Mouse (Mus musculus): ENCODE data around the gene Sec23a. TPM values are rescaled to one million over a fixed set of nuclear protein-coding genes. Genes with fewer than 3 reads are reported as not detected.
"Not testable (repeated sequence)": the region's sequence is repeated elsewhere in the genome, so short reads cannot be mapped to it uniquely, and the experiment has no call there.

Sec23a gene
- polyA plus RNA-seq, 1 experiment from 2014 or later: 97.6 TPM

DNA sequence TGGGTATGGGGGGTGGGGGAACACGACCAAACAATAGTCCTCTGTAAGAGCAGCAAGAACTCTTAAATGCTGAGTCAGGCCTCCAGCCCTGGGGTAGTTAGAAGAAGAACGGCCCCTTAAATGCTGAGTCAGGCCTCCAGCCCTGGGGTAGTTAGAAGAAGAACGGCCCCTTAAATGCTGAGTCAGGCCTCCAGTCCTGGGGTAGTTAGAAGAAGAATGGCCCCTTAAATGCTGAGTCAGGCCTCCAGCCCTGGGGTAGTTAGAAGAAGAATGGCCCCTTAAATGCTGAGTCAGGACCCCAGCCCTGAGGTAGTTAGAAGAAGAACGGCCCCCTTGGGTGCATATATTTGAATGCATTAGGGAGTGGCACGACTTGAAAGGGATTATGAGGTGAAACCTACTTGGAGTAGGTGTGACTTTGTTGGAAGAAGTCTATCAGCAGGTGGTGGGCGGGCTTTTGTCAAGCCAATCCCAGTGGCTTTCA, 30.6 kb downstream of the Sec23a start:
- not testable (repeated sequence) for H3K27ac ChIP-seq; H3K9ac ChIP-seq; H3K9me3 ChIP-seq; H3K4me2 ChIP-seq (replicated peaks); ATAC-seq (ENCODE audit: insufficient number of reproducible peaks, insufficient read depth, low FRiP score, low TSS enrichment); H3K4me1 ChIP-seq; H3K4me3 ChIP-seq; H3K27me3 ChIP-seq
- peaks cover 73% of the 10 kb centered on the region for H3K36me3 ChIP-seq
- 77% methylated on average over 6 of the region's 6 CpGs for WGBS

DNA sequence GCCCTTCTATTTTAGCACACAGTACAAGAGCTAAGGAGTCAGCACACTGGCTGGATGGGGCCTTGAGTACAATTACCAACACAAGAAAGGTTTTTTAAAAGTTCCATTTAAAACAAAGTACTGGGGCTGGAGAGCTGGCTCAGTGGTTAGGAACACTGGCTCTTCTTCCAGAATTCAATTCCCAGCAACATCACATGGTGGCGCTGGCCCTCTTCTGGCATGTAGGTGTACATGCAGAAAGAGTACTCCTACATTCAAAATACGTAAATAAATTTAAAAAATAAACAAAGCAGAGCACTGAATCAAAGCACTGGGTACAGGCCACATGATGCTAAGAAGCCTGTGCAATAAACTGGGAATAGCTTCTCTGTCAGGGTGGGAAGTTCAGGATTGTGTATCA, 34.9 kb downstream of the Sec23a start:
- ATAC-seq (ENCODE audit: insufficient number of reproducible peaks, insufficient read depth, low FRiP score, low TSS enrichment): no peak
- WGBS: 83% methylated on average over 2 of the region's 2 CpGs

DNA sequence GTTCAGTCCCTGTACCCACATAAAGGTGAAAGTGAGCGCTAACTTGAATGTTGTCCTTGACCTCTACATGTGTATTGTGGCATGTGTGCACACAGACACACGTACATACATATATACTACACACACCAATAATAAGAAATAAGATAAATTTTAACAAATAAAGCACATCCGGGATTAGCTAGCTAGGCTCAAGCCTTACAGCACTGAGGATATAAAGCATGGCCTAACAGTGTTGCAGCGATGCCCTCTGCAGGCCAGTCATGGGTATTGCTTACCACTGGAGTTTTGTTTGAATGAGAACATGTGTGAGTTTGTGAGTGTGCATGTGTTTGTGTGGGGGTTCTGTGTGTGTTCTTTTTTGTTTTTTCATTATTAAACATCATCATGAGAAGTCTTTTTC, 47.2 kb downstream of the Sec23a start:
- Histone ChIP-seq H3K36me3 (peaks cover 63% of the 10 kb centered on the region), H3K9me3 (no peaks in the 10 kb centered on the region), H3K27ac (no peak overlapping the region), H3K4me1 (no peaks in the 10 kb centered on the region), H3K4me2 (replicated peaks) (no peak overlapping the region), H3K27me3 (no peaks in the 10 kb centered on the region), H3K9ac (no peak overlapping the region), H3K4me3 (no peak overlapping the region)
- 72% methylated on average over 4 of the region's 4 CpGs for WGBS
- ATAC-seq (ENCODE audit: insufficient number of reproducible peaks, insufficient read depth, low FRiP score, low TSS enrichment): no peak

More for the DNA sequence above, 34.9 kb downstream of the Sec23a start:
- no peaks in the 10 kb centered on the region for H3K4me1 ChIP-seq
- H3K4me3 ChIP-seq: no peak overlapping the region
- H3K27me3 ChIP-seq: no peaks in the 10 kb centered on the region
- H3K36me3 ChIP-seq: peaks cover 65% of the 10 kb centered on the region
- no peak overlapping the region for H3K9ac ChIP-seq
- H3K4me2 ChIP-seq (replicated peaks): no peak overlapping the region
- no peaks in the 10 kb centered on the region for H3K9me3 ChIP-seq
- H3K27ac ChIP-seq: no peak overlapping the region

DNA sequence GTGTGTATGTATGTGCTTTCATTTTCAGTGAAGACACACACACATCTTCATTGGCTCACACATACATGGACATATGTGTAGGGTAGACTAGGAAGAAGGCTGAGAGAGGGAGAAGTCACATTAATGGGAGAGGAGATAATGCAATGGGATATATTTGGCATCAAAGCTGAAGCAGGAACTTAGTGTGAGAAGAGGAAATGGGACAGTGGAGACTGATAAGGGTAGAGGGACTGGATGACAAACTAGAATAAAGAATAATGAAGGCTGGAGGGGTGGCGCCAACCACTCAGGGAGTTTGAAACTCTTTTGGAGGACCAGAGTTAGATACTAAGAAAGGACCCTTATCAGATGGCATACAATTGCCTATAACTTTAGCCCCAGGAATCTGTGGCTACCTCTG, 51.0 kb downstream of the Sec23a start:
- Histone ChIP-seq H3K36me3 (peaks cover 49% of the 10 kb centered on the region), H3K4me1 (no peaks in the 10 kb centered on the region), H3K9ac (no peak overlapping the region), H3K27ac (no peak overlapping the region), H3K4me2 (replicated peaks) (no peak overlapping the region), H3K9me3 (no peaks in the 10 kb centered on the region), H3K27me3 (no peaks in the 10 kb centered on the region), H3K4me3 (no peak overlapping the region)
- 96% methylated on average over 1 of the region's 1 CpGs for WGBS
- ATAC-seq (ENCODE audit: insufficient number of reproducible peaks, insufficient read depth, low FRiP score, low TSS enrichment): no peak

DNA sequence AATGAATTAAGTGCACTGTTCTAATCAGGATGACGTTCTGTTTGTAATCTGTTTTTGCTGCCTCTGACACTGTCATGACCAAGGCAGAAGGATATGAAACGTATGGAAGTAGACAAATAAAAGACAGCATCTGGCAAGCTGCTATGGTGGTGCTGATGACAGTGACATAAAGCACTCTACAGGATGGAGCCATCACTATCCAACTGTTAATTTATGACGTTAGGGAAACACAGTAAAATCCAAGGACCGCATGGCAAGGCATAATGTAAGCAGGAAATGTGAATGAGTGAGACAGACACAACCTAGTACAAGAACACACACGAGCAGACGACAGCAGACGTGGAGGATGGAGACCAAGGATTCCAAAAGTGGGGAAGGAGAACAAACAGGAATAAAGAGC, 55.2 kb downstream of the Sec23a start:
- H3K4me2 ChIP-seq (replicated peaks): no peak overlapping the region
- no peaks in the 10 kb centered on the region for H3K4me1 ChIP-seq
- H3K27ac ChIP-seq: no peak overlapping the region
- peaks cover 20% of the 10 kb centered on the region for H3K36me3 ChIP-seq
- WGBS: 86% methylated on average over 7 of the region's 7 CpGs
- no peak for ATAC-seq (ENCODE audit: insufficient number of reproducible peaks, insufficient read depth, low FRiP score, low TSS enrichment)
- no peaks in the 10 kb centered on the region for H3K27me3 ChIP-seq
- H3K9me3 ChIP-seq: no peaks in the 10 kb centered on the region
- no peak overlapping the region for H3K9ac ChIP-seq
- no peak overlapping the region for H3K4me3 ChIP-seq

- no peak overlapping the region for H3K9ac ChIP-seq
- WGBS: 80% methylated on average over 7 of the region's 7 CpGs
Observed at GRCm38 (mm10) chr12:58956162-58956561, 55.7 kb downstream of the Sec23a start.

DNA sequence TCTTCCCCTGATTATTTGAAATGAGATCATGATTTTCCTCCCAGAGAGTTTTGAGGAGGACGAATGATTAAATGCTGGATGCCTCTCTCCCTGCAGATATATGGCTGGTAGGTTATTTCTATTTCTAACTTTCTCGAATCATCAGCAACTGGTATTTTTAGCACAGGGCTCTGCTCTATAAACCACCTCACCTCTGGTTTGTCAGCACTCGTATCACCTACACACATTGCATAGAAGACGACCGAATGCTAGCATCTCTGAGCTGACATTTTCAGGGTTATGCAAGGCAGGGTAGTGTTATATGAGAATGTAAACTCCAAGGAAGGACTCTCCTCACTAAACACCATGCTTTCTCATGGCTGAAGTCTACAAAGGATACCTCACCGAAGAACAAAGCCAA, 63.9 kb downstream of the Sec23a start:
- H3K27me3 ChIP-seq: no peaks in the 10 kb centered on the region
- no peak overlapping the region for H3K4me2 ChIP-seq (replicated peaks)
- H3K4me3 ChIP-seq: no peak overlapping the region
- H3K4me1 ChIP-seq: no peaks in the 10 kb centered on the region
- ATAC-seq (ENCODE audit: insufficient number of reproducible peaks, insufficient read depth, low FRiP score, low TSS enrichment): no peak
- WGBS: 87% methylated on average over 6 of the region's 6 CpGs
- no peak overlapping the region for H3K27ac ChIP-seq
- no peaks in the 10 kb centered on the region for H3K9me3 ChIP-seq
- H3K36me3 ChIP-seq: no peaks in the 10 kb centered on the region
- H3K9ac ChIP-seq: no peak overlapping the region

More at GRCm38 (mm10) chr12:58956162-58956561, 55.7 kb downstream of the Sec23a start:
- no peaks in the 10 kb centered on the region for H3K4me1 ChIP-seq
- H3K36me3 ChIP-seq: peaks cover 20% of the 10 kb centered on the region
- no peak overlapping the region for H3K4me2 ChIP-seq (replicated peaks)
- no peaks in the 10 kb centered on the region for H3K27me3 ChIP-seq
- no peak overlapping the region for H3K4me3 ChIP-seq
- ATAC-seq (ENCODE audit: insufficient number of reproducible peaks, insufficient read depth, low FRiP score, low TSS enrichment): no peak
- no peak overlapping the region for H3K27ac ChIP-seq
- no peaks in the 10 kb centered on the region for H3K9me3 ChIP-seq

GRCm38 (mm10) chr12:58947231-58947630, 64.6 kb downstream of the Sec23a start:
- Histone ChIP-seq H3K4me3 (no peak overlapping the region), H3K27ac (no peak overlapping the region), H3K9me3 (no peaks in the 10 kb centered on the region), H3K4me2 (replicated peaks) (no peak overlapping the region), H3K27me3 (no peaks in the 10 kb centered on the region), H3K36me3 (no peaks in the 10 kb centered on the region), H3K4me1 (no peaks in the 10 kb centered on the region), H3K9ac (no peak overlapping the region)
- 23% methylated on average over 4 of the region's 4 CpGs for WGBS
- ATAC-seq (ENCODE audit: insufficient number of reproducible peaks, insufficient read depth, low FRiP score, low TSS enrichment): no peak

DNA sequence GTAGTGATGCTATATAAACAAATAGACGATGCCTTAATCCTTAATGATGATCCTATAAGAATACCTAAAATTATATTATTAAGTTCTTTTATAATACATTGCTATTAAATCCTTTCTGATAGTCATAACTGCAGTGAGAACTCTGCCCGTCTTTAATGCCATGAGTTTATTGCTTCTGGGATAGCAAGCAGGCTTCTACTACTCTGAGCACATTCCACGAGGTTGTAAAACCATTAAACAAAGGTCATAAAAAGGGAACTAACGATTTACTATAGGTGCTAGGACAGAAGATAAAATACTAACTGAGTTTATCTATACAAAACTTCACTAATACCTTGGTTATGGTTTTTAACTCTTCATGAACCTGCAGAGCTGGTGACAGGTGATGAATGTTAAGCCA, 69.3 kb downstream of the Sec23a start:
- Histone ChIP-seq H3K9me3 (no peaks in the 10 kb centered on the region), H3K4me2 (replicated peaks) (no peak overlapping the region), H3K4me1 (no peaks in the 10 kb centered on the region), H3K36me3 (no peaks in the 10 kb centered on the region), H3K4me3 (no peak overlapping the region), H3K27ac (no peak overlapping the region), H3K9ac (no peak overlapping the region), H3K27me3 (no peaks in the 10 kb centered on the region)
- WGBS: 89% methylated on average over 4 of the region's 4 CpGs
- no peak for ATAC-seq (ENCODE audit: insufficient number of reproducible peaks, insufficient read depth, low FRiP score, low TSS enrichment)

GRCm38 (mm10) chr12:58934580-58934979, 77.2 kb downstream of the Sec23a start:
- H3K9ac ChIP-seq: no peak overlapping the region
- H3K4me1 ChIP-seq: no peaks in the 10 kb centered on the region
- 67% methylated on average over 4 of the region's 4 CpGs for WGBS
- H3K36me3 ChIP-seq: no peaks in the 10 kb centered on the region
- no peak for ATAC-seq (ENCODE audit: insufficient number of reproducible peaks, insufficient read depth, low FRiP score, low TSS enrichment)
- H3K4me2 ChIP-seq (replicated peaks): no peak overlapping the region
- H3K4me3 ChIP-seq: no peak overlapping the region
- no peak overlapping the region for H3K27ac ChIP-seq
- no peaks in the 10 kb centered on the region for H3K27me3 ChIP-seq
- H3K9me3 ChIP-seq: no peaks in the 10 kb centered on the region

GRCm38 (mm10) chr12:58924996-58925395, 86.8 kb downstream of the Sec23a start:
- Histone ChIP-seq H3K4me3 (no peak overlapping the region), H3K27me3 (no peaks in the 10 kb centered on the region), H3K9me3 (no peaks in the 10 kb centered on the region), H3K36me3 (no peaks in the 10 kb centered on the region), H3K4me1 (no peaks in the 10 kb centered on the region), H3K27ac (no peak overlapping the region), H3K4me2 (replicated peaks) (no peak overlapping the region), H3K9ac (no peak overlapping the region)
- no peak for ATAC-seq (ENCODE audit: insufficient number of reproducible peaks, insufficient read depth, low FRiP score, low TSS enrichment)
- 92% methylated on average over 15 of the region's 15 CpGs for WGBS

DNA sequence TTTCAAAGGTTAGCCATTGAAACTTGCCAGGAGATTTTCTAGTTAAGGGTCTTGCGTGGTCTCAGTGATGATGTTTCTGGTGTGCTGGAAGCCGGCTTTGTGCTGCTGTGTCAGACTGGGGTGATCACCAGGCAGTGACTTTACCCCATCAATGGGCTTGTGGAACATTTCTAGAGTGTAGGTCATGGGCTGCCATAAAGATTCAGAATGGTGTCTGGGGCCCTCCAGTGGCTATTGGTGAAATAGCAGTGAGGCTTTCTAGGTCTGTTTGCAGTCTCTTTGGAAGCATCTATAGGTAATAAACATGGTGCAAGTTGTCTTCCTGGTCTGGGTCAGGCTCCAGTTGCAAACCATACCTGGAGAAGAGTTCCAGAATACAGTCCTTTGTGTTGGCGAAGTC, 87.8 kb downstream of the Sec23a start:
- Histone ChIP-seq H3K36me3 (no peaks in the 10 kb centered on the region), H3K27ac (no peak overlapping the region), H3K9me3 (no peaks in the 10 kb centered on the region), H3K9ac (no peak overlapping the region), H3K4me1 (no peaks in the 10 kb centered on the region), H3K4me2 (replicated peaks) (no peak overlapping the region), H3K27me3 (no peaks in the 10 kb centered on the region), H3K4me3 (no peak overlapping the region)
- ATAC-seq (ENCODE audit: insufficient number of reproducible peaks, insufficient read depth, low FRiP score, low TSS enrichment): no peak
- 70% methylated on average over 3 of the region's 3 CpGs for WGBS

GRCm38 (mm10) chr12:58920775-58921174, 91.0 kb downstream of the Sec23a start:
- H3K4me3 ChIP-seq: no peak overlapping the region
- no peaks in the 10 kb centered on the region for H3K36me3 ChIP-seq
- H3K4me1 ChIP-seq: no peaks in the 10 kb centered on the region
- no peak overlapping the region for H3K9ac ChIP-seq
- H3K27ac ChIP-seq: no peak overlapping the region
- H3K27me3 ChIP-seq: no peaks in the 10 kb centered on the region
- no peak for ATAC-seq (ENCODE audit: insufficient number of reproducible peaks, insufficient read depth, low FRiP score, low TSS enrichment)
- no peaks in the 10 kb centered on the region for H3K9me3 ChIP-seq
- WGBS: 84% methylated on average over 6 of the region's 6 CpGs
- H3K4me2 ChIP-seq (replicated peaks): no peak overlapping the region

Measured in embryonic facial prominence, embryonic 12.5 days (tissue).